Mouse (Mus musculus) telencephalon, adult 2 months (tissue): ENCODE results near the gene Ahcy.
A peak's percentile ranks its signal among the peaks of the same experiment; 100 is the strongest.
"Not testable (repeated sequence)": the region's sequence is repeated elsewhere in the genome, so short reads cannot be mapped to it uniquely, and the experiment has no call there.

Experiments used
- DNase-seq: peaks from one replicate; pipeline ENCODE4 v3.0.0-alpha.2; 2011; ENCODE audit warnings: low read depth, low spot score

Gene Ahcy

DNA sequence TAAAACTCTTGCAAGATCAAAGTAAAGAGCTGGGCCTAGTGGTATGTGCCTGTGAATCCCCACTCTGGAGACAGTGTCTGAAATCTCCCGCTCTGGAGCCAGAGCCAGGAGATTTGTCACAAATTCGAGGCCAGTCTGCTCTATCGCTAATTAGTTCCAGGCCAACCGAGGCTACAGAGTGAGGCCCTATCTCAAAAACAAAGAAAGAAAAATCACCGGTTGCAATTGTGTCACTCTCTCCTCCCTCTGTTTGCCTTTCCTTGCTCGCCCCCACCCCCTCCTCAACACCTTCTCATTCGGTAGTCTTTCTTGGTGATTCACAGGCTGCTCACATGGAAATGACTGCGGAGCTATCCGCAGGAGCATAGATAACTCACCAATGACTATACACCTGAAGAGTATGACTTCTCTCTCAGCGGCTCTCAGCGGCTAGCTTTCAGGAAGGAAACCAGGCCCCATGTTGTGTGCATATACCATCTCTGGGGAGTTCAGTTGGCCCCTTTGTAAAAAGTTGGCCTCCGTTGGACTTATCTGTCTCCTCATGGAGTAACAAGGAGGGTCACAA is 551 bp upstream of the Ahcy start:
- no peak for DNase-seq

DNA sequence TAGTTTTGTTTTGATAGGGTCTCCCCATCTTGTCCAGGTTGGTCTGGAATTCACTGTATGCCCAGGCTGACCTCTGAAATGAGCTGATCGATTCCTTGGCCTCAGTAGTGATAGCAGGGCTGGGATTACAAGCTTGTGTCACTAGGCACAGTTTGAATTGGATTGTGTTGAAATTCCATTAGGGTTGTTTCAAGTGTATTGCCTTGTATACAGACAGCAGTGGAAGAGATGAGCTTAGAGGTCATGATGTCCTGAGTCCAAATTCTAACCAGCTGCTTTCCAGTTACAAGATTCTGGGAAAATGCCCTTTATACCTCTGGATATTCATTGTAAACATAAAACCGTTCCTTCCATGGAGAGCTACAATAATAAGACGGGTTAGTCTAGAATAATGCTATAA is 950 bp downstream of the Ahcy start:
- no peak for DNase-seq

DNA sequence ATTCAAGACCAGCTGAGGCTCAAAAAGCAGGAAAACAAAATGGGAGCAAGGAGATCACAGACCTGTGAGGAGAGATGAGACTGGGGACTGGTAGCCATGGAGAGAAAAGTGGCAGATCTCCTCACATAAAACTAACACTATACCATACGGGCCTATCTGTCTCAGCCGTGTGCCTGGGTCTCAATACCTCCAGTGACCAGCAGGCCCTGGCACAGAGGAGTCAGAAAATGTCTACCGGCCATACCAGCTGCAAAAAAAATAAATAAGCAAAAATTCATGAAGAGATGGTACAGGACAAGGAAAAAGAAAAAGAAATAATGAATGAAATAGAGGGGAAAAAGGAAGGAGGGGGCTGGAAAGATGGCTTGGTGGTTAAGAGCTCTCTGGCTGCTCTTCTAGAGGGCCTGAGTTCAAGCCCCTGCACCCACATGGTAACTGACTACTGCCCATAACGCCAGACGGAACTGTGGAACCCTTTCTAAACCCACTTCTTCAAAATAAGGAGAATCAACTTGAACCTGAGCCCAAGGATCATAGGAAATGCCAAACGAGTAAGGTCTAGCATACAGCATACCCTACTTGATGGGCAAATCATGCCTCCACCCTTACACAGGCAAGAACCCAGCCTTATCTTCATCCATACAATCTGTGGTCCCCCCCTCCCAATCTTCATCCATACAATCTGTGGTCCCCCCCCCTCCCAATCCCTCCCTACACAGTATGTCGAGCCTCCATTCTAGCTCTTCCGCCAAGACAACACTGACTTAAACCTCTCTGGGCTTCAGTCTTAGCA is 1.7 kb downstream of the Ahcy start:
- no peak for DNase-seq

DNA sequence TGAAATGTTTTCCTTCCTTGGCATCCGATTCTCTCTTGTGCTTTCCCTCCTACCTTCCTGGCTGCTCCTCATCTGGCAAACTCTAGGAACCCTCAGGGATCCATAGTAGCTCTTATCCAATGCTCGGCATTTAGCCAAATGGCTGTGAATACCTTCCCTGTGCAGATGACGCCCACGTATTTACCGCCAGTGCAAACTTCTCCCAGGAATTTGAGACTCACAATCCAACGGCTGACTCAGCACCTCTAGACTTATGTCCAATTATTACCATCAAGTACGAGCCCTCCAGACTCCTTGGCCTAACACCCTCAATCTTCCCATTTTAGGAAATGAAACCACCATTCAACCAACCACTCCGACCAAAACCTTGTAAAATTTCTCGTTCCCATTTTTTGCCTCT is 3.3 kb downstream of the Ahcy start:
- DNase-seq = no peak

GRCm38 (mm10) chr2:155057361-155057760 is 16.9 kb downstream of the Ahcy start:
- no peak for DNase-seq

DNA sequence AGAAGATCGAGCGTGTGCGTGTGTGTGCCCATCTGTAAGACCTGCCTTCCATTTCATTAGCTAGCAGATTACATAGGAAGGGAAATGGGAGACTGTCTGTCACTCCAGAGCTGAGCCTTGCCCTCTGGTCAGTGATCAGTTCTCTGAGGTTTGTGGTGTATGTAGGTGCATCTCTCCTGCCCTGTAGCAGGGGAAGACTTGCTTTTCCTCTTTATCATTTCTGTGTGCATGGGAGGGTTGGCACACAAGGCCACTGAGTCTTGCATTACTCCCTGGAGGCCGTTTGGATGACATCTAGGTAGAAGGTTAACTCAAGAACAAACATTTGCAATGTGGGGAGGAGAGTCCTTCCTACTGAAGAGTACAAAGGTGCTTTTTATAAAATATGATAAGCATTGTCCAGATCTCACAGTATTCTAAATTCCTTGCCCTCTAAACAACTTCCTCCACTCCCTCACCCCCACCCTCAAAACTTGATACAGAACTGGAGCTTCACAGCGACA is 18.2 kb downstream of the Ahcy start:
- no peak for DNase-seq

GRCm38 (mm10) chr2:155054672-155055071 is 19.6 kb downstream of the Ahcy start:
- DNase-seq = no peak

DNA sequence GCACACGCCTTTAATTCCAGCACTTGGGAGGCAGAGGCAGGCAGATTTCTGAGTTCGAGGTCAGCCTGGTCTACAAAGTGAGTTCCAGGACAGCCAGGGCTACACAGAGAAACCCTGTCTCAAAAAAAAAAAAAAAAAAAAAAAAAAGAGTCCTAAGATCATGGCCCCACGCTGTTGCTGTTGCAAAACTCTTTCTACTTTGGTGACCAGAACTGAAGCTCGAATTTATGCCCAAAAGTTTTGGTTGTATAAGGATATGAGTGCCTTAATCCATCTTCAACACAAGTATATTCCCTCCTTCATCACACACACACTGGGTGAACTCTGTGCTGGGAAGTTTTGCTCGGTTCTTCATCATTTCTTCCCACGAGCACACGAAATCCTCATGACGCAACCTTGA is 20.8 kb downstream of the Ahcy start:
- DNase-seq = not testable (repeated sequence)

DNA sequence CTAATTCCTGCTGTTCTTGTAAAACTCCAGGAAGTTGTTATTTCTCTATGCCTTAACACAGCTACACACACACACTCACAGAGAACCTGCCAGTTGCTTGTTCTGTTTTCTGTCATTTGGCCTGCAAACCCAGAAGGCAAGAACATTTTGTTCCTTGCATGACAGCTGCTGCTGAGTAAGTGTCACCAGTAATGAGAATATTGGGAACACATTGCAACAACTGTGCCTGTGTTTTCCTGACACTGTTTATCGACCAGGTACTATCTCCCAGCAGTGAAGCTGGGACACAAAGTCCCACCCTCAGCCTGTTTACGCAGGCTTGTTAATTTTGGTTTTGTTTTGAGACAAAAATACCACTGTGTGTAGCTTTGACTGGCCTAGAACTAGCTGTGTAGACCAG is 21.6 kb downstream of the Ahcy start:
- peak; percentile 35 for DNase-seq

DNA sequence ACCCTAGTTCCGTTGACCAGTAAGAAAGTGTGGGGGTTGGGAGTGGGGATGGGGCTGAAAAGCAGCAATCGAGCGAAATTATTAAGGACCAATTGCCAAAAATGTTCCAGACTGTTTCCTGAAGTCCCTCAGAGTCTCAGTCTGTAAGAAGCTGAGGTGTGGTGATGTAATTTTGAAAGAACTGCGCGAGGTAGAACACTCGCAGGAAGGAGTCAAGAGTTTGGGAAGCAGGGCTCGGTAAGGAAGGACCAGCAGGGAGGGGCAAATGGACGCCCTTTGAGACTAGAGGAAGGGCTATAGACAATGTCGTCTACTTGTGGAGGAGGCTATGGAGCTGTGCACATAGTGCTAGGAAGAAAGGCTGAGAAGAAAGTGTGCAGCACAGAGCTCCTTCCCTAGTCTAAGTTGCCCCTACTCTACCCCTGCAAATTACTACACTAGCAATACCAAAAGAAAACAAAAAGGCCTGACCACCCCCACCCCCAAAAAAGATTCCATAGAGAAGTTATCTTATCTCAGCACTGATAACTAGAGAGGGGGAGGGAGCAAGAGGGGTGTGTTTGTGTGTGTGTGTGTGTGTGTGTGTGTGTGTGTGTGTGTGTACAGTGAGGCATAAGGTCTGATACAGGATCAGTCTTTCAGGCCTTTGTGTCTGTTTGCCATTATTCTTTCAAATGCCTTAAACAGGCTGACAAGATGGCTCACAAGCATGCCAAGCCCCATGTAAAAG is 22.5 kb downstream of the Ahcy start:
- no peak for DNase-seq

DNA sequence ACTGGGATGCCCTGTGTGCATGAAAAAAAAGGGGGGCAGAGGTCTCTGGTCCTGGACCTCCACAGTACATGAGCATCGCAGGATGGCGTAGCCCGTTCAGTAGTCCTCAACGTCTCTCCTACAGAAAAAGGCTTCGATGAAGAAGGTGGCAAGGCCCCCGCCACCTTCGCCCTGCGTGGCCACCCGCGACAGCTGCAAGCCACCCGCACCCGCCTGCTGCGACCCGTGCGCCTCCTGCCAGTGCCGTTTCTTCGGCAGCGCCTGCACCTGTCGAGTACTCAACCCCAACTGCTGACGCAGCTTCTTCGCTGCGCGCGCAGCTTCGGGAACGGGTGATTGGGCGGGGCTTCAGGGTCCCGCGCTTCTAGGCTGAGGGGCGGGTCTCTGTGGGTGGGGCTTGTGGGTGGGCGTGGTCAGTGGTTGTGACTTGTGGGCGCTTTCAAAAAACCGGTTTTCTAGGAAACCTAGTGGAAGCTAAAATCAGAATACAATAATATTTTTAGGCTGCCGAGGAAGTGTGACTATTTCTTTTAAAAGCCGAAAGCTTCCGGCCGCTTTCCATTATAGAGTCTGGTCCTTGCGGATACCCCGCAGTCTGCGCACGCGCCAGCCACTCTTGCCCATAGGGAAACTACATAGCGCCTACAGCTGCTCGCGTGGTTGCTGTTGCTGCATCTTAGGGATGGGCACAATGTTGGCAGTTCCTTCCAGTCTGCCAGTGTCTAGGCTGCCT is 23.6 kb downstream of the Ahcy start:
- peak; percentile 84 for DNase-seq

DNA sequence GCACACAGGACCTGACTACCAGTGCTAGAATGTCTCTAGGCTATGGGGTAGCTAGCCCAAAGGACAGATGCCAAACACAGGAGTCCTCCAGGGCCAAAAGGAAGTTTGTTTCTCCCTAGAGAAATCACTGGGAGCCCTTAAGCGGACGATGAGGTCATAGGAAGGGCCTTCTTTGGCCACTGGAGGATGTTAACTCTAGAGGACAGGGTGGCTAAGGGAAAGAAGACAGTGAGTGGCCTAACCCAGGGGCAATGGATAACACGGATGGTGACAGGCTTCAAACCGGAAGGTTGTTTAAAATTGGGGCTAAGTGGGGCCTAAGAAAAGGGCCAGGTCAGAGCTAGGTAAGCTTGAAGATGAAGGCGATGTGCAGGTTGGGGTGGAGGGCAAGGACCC is 24.2 kb downstream of the Ahcy start:
- no peak for DNase-seq

DNA sequence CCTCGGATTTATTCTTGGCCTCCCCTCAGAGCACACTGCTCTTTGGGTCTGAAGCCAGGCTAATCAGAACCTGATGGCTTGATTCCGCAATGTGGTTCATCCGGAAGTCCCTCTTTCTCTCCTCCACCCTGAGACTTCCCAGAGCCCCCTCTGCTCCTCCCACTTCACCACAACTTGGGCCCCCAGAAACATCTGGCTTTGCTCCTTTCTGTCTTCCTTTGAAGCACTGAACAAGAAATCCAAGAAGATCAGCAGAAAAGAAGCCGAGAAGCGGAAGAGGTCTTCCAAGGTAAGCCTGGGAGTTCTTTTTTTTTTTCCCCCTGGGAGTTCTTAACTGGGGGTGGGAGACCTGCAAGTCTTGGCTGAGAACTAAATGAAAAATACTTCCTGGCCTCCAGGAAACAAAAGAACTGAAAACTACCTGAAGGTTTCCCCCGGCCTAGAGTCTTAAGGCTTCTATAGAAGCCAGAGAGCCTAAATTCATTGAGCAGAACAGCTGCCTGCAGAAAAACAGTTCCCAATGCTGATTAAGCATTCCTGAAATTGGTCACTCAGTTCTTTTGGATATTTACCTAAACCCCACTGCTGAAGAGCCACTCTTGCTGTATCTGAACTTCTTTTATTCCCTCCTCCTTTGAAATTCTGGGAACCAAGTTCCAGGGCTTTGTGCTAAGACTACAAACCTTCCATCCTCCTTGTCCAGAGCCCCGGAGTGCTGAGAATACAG is 26.7 kb downstream of the Ahcy start:
- DNase-seq = no peak

DNA sequence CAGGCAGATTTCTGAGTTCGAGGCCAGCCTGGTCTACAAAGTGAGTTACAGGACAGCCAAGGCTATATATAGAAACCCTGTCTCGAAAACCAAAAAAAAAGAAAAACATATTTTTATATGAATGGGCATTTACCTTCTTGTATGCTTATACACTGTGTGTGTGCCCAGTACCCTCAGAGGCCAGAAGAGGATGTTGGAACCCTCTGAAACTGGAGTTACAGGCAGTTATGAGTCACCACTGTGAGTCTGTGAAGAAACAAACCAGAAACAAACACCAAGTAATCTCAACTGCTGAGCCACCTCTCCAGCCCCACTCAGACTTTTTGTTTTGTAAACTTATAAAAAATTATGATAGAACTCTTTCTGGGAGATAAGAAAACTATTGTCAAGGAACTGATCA is 27.5 kb downstream of the Ahcy start:
- DNase-seq = no peak

DNA sequence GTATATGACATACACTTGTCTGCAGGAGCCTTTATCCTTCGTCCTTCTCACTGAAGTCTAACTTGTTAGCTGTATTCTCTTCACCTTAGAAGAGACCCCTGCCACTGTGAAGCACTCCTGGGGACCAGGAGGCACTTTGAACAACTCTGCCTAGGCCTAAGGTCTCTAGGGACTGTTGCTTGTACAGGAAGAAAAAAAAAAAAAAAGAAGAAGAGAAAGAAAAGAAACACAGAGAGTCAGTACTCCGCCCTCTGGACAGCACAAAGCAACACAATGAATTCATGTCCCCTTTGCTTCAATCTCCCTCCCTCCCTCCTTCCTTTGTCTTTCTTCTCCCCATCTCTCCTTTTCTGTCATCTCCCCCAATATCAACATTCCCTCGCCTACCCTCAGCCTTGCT is 29.2 kb downstream of the Ahcy start:
- no peak for DNase-seq

GRCm38 (mm10) chr2:155044542-155044941 is 29.8 kb downstream of the Ahcy start:
- no peak for DNase-seq

GRCm38 (mm10) chr2:155039956-155040355 is 34.3 kb downstream of the Ahcy start:
- no peak for DNase-seq

DNA sequence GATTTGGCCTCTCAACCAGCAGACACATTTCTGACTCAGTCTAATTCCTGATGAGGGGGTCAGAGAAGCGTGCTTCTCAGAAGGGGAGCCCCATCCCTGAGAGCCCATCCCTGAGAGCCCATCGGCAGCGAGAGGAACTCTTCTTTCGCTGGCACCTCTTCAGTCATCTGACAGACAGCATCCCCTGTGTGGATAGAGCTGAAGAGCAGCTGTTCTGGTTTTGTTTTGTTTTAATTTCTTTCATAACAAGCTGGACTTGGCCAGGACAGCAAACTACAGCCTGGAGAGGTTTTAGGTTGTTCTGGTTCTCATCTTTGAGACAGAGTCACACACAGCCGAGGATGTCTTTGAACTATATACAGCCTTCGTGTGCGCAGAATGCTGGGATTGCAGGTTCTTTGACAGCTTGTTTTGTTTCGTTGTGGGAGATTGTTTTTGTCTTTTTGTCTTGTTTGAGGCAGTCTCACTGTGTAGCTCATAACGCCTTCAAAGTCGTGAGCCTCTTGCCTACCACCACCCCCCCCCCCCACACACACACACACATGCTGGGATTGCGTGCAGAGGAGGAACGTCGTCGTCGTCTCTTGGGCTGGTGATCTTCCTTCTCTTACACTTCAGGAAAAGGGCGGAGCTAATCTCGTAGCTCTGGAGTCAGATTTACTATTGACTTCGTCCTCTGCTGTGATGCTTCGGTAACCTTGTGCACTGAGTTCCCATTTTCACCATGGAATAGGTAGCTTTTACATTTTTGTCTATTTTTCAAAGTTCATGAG is 41.2 kb downstream of the Ahcy start:
- no peak for DNase-seq

GRCm38 (mm10) chr2:155030831-155031230 is 43.5 kb downstream of the Ahcy start:
- no peak for DNase-seq

DNA sequence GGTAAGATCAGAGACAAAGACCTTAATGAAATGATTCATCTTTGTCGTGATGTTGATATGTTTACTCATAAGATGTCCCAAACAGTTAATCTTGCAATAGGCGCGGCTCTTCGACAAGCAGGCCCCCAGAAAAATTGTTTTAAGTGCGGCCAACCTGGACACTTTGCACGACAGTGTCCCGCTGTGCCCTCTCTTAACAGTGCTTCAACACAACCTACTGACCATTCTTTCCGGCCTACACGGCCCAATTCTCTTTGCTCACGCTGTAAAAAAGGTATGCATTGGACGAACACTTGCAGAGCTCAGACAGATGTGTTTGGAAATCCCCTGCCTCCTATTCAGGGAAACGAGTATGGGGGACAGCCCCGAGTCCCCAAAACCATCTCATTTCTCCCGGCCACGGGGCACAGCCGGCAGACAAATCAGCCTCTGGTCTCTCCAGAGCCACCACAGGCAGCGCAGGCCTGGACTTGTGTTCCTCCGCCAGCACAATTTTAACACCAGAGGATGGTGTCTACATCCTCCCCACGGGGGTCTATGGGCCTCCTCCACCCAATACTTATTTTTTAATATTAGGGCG is 54.0 kb downstream of the Ahcy start:
- DNase-seq = not testable (repeated sequence)
